Mouse (Mus musculus) cerebellum, adult 2 months (tissue): ENCODE measurements around the gene Gtdc1.

Source experiments
- CTCF ChIP-seq: fragments of 200-500 bp; IDR thresholded peaks from 2 replicates; pipeline ENCODE4 v1.5.1; 2011; ENCODE audit warnings: low read depth, mild to moderate bottlenecking, control low read depth, low read length, moderate library complexity, borderline replicate concordance; ENCODE audit not compliant: insufficient read depth
- POLR2A ChIP-seq: fragments of 200-500 bp; IDR thresholded peaks from 2 replicates; pipeline ENCODE4 v1.6.1; 2011; ENCODE audit warnings: low read length, control low read depth, borderline replicate concordance; ENCODE audit not compliant: insufficient read depth

DNA sequence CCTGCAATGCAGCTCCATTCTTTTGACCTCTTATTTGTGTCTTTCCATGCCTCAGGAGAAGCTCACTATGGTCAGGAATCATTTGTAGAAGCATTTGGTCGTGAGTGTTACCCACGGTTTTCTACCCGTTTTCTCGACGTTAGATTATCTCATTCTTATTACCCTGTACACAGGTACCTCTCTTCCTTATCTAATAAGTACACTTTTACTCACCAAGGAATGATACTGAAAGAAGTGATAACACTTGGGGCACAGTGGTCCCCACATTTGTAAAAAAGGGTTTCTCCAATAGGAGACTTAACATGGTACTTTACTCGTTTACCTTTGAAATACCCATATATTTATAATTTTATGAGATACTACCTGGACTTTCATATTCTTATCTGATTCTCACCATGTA is 28.0 kb upstream of the Gtdc1 start:
- TF ChIP-seq CTCF, result no peak
- TF ChIP-seq POLR2A, result no peak
